Mouse (Mus musculus): ENCODE results near the gene Rbbp6.

DNA sequence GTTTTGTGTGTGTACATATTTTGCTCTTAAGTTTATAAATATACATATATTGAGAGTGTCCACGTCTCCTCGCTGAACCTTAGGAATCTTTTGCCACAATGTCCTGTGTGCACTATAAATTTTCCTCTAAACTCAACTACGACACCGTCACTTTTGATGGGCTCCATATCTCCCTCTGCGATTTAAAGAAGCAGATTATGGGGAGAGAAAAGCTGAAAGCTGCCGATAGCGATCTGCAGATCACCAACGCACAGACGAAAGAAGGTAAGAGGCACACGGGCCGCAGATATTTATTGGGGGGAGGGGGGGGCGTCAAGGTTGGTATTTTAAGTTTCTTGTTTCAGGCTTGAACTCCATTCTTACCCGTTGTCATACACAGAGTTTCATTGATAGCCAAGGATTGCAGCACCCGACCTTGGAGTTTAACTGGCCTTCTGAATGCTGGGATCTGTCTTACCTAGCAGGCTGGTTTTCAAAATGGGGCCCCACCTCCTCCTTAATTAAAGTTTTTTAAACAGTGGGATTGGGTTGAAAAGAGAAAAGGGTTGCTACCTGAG, 5.5 kb downstream of the Rbbp6 start:
- TF ChIP-seq POLR2A (IDR thresholded peaks at IDR 0.05; ENCODE audit: borderline replicate concordance, insufficient read depth, low read length) (no peak), CTCF (IDR thresholded peaks at IDR 0.05; ENCODE audit: borderline replicate concordance, insufficient read depth, low read depth, low read length) (no peak)

Data from cerebellum, adult 2 months (tissue).